Mouse (Mus musculus) kidney, postnatal 4 days (tissue): Measurements from ENCODE around the gene BC030499.

Source experiments
- DNase-seq, 2 experiments: peaks; one replicate each; pipeline ENCODE4 v3.0.0; 2021; ENCODE audit warnings: mixed read lengths in 2 of 2

BC030499 gene

GRCm38 (mm10) chr11:78310861-78311511 is 20.3 kb downstream of the BC030499 start:
- DNase-seq, result no peak

DNA sequence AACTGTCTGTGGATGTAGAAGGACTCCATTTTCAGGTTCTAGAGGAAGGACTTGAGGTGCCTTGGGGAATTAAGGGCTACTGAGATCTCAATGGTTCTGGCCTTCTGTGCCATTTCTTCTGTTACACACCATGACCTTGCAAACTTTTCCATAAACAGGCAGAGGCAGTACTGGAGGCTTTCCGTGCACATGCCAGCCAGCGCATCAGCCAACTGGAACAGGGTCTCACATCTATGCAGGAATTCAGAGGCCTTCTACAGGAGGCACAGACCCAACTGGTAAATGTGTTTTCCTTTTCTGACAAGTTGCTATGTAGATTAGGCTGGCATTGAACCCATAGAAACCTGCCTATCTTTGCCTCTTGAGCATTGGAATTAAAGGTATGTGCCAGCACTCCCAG is 23.0 kb downstream of the BC030499 start:
- no peak for DNase-seq

DNA sequence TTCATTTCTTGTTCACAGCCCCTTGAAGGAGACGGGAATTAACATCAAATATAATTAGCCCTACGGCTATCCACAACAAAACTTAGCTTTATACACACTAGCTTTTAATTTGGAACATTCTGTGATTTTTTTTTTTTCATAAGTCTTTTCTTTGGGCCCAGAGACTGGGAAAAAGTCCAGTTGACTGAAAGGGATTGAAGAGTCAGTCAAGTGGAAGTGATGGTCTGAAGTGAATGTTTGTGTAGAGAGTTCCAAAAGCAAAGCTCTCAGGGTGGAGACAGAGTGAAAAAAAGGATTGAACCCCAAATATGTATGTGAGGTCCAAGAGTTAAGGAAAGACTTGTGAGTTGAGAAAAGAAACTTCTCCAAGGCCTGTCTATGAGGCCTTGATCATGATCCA is 27.8 kb downstream of the BC030499 start:
- no peak for DNase-seq

GRCm38 (mm10) chr11:78322076-78322831 is 31.6 kb downstream of the BC030499 start:
- DNase-seq, result no peak

DNA sequence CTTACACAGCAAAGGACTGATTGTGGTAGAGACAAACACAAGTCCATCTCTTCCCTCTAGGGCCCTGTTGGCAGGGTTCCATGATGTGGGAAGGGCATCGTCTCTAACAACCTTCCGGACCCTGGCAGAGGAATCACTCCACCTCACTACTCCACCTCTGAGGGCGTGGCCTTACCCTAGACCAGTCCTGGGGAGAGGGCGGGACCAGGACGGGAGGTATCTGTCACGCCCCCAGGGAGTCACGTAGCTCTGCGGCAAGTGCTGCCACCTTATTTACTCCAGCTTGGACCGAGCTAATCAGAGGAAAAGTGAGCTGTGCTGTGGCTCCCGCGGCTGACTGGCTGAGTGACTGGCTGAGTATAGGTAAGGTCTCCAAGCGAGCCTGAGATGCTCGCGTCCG is 32.2 kb downstream of the BC030499 start, which contains the start of gene Aldoc:
Aldoc (plus strand) TSS at position 109 of the 400 bp plus-strand sequence.
- DNase-seq, result peak; percentile 83 to 92

GRCm38 (mm10) chr11:78324000-78324785 is 33.6 kb downstream of the BC030499 start:
- DNase-seq, result no peak

GRCm38 (mm10) chr11:78324965-78325364 is 34.3 kb downstream of the BC030499 start:
- DNase-seq, result no peak

DNA sequence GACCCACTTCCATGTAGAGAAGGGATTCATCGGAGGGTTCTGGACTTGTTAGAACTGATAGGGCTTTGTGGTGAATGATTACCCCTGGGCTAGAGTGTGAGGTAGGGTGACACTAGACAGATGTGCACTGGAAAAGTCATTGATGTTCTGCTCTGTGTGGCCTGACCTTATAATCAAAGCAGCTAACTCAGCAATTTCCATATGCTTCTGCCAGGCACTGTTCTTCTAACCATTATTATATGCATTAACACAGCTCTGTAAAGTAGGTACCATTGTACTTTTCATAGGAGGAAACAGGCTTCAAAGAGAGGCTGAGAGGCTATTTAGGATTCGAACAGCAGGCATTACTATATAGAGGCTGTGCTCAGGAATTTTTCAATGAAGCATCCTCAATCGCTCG is 36.6 kb downstream of the BC030499 start:
- no peak for DNase-seq

GRCm38 (mm10) chr11:78327634-78328511 is 37.2 kb downstream of the BC030499 start, which contains the start of gene Pigs:
TSS of gene Pigs (plus strand) at chr11:78328415.
- peak; percentile 98 to 99 for DNase-seq

DNA sequence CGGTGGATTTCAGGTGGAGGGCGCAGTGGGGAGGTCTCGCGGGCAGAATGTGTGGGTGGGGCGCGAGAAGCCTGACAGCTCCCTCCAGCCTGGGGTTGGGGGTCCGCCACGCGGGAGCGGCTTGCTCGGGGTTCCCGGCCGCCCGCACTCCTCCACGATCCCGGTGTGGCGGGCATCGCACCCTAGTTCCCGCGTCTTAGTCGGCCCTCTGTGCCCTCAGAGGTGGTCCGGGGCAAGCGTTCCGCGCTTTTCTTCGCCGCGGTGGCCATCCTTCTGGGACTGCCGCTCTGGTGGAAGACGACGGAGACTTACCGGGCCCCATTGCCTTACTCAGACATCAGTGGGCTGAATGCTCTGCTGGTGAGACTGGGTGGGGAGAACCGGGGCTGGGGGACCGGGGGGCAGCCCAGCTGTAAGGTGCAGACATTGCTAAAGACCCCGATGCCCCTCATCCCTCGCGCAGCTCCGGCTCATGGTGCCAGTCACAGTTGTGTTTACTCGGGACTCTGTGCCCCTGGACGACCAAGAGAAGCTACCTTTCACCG is 37.9 kb downstream of the BC030499 start:
- no peak for DNase-seq

DNA sequence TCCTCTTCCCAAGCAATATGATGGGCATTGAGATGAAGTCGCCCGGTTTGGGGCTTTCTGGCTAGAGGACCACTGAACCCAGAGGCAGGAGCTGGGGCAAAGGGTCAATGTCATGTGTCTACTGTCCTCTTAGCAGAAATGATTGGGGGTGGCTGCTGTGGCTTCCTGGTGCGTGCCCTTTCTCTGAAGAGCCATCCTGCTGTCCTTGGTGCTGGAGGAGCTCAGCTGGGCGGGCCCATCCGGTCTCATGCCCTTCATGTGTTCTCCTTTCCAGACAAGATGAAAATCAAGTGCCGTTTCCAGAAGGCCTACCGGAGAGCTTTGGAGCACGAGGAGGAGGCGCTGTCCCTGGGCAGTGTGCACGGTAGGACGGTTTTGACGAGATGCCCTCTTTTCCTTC is 42.0 kb downstream of the BC030499 start:
- DNase-seq, result no peak

- DNase-seq, result no peak
Measured at GRCm38 (mm10) chr11:78333992-78334391, 43.4 kb downstream of the BC030499 start.

- no peak for DNase-seq
Measured at GRCm38 (mm10) chr11:78337040-78337439, 46.4 kb downstream of the BC030499 start.

- DNase-seq, result no peak
Measured at GRCm38 (mm10) chr11:78341702-78342101, 51.1 kb downstream of the BC030499 start.

GRCm38 (mm10) chr11:78343381-78344327 is 53.0 kb downstream of the BC030499 start, which contains the start of gene Unc119:
TSS of gene Unc119 (plus strand) at chr11:78343482.
- peak; percentile 87 to 91 for DNase-seq

DNA sequence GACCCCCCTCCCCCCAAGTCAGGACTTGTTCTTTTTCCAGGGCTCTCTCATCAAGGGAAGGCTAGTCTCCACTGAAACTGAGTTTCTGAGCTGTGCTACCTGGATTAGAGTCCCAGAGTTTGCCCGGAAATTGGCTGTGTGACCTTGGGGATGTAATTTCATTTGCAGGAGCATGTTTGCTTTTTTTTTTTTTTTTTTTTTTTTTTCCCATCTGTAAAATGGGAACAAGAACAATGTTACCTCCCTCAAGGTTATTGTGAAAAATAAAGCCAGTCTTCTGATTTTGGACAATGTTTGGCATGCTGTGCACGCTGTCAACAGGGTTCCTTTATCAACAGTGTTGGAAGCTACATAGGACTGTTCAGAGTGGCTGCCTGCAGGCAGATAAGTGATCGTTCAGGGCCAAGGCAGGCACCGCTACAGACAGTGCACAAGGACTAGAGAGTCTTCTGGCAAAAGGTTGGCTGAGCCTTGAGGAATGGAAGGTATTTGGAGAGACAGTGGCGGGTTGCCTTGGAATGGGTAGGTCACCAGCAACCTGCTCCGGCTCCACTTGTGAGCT is 53.8 kb downstream of the BC030499 start:
- DNase-seq, result no peak

GRCm38 (mm10) chr11:78344890-78345715 is 54.5 kb downstream of the BC030499 start:
- peak; percentile 74 to 77 for DNase-seq

GRCm38 (mm10) chr11:78345801-78346200 is 55.2 kb downstream of the BC030499 start:
- peak in 1 of 2 experiments; percentile 12 for DNase-seq
